Mouse (Mus musculus) adipocyte (in vitro differentiated cells): Measurements from ENCODE around the gene Lrrn4cl.
"Not testable (repeated sequence)": the region's sequence is repeated elsewhere in the genome, so short reads cannot be mapped to it uniquely, and the experiment has no call there.

ENCODE experiments used
- DNase-seq: peaks from one replicate; pipeline ENCODE4 v3.0.0-alpha.2; 2016; ENCODE audit warnings: low spot score

Gene Lrrn4cl

DNA sequence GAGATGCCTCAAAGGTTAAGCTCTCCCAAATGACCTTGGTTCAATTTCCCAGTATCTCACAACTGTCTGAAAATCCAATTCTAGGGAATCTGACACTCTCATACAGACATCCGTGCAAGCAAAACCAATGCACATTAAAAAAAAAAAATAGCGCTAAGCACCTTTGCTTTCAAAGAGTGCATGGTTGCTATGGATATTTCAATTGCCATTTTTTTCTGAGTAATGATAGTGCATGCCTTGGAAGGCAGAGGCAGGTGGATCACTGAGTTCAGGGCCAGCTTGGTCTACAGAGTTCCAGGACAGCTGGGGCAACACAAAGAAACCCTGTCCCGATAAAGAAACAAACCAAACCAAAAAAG lies 30.4 kb downstream of the Lrrn4cl start:
- no peak for DNase-seq

DNA sequence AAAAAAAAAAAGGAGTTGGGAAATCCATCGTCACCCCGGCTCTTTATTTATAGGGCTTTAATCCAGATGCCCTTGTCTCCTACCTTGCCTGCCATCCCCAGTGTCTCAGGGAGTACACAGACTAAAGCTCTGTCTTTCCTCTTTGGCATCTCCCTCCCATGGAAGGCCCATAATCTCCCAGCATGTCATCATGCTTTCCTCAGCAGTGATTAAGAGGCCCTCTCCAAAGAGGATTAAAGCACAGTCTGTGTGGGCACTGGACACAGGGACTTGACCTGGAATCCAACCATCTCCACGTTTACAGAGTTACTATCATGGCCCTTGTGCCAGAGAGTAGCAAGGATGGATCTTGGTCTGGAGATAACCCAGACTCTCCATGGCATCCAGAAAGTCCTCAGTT lies 33.0 kb downstream of the Lrrn4cl start, which contains the start of the genes Lbhd1 and Gm49403:
TSS of gene Lbhd1 (plus strand) at position 117 of the 400 bp plus-strand sequence.
TSS of gene Gm49403 (plus strand) at position 315 of the 400 bp plus-strand sequence.
- DNase-seq, result no peak

DNA sequence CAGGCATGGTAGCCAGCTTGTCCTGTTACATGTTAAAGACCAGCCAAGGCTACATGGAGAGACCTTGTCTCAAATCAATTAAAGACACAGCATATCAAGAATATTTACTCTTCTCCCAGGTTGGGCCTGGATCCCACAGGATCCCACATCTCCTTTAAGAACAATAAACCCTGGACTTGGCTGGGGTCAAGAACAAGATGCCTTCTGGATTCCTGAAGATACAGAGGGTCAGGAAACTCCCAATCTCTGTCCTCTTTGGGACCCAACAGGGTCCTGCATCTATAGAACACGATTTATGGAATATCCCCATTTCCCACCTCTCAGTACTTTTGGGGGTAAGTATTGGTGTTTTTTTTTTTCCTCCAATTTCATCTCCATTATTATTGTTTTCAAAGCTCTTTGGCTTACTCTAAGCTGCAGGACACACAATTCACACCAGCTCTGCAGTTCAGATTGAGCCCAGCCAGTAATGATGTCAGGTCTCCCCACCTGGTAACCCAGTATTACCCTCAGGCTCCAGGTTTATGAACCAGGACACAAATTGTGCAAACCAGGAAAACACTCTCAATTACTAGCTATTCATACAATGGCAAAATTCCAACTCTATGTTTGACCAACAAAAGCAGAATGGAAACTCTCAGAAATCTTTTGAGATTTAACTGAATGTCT lies 36.5 kb downstream of the Lrrn4cl start:
- DNase-seq, result no peak

DNA sequence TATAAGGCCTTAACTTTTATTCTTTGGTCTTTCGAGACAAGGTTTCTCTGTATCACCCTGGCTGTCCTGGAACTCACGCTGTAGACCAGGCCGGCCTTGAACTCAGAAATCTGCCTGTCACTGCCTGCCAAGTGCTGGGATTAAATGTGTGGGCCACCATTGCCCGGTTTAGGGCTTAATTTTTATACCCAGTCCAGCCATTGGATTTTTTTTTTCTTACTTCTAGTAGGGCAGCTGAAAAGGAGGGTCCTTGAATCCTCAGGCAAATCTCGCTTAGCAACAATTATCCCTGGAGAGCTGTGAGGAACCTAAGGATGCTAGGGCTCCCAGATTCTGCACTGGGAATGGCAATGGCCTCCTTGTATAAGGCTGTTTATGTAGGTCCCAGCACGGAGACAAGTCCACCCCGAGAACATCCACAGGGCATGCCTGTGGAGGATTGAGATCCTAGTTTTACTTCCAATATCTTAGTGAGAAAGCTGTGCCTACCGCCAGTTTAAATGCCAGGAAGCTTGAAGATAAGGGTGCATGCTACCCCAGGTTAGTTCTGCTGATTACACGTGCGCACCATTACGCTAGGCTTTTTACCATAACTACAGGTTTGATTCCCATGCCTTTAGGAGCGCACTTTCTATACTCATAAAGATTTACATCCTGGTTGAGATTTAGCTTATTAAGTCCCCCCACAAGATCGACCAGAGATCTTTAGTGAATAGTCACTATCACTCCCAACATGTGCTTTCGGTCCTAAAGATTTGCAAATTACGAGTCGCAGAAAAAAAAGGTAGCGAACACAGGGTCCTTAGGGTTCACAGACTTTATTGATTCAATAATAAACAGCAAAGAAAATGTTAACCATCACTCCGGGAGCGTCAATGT lies 37.3 kb downstream of the Lrrn4cl start:
- DNase-seq, result no peak

DNA sequence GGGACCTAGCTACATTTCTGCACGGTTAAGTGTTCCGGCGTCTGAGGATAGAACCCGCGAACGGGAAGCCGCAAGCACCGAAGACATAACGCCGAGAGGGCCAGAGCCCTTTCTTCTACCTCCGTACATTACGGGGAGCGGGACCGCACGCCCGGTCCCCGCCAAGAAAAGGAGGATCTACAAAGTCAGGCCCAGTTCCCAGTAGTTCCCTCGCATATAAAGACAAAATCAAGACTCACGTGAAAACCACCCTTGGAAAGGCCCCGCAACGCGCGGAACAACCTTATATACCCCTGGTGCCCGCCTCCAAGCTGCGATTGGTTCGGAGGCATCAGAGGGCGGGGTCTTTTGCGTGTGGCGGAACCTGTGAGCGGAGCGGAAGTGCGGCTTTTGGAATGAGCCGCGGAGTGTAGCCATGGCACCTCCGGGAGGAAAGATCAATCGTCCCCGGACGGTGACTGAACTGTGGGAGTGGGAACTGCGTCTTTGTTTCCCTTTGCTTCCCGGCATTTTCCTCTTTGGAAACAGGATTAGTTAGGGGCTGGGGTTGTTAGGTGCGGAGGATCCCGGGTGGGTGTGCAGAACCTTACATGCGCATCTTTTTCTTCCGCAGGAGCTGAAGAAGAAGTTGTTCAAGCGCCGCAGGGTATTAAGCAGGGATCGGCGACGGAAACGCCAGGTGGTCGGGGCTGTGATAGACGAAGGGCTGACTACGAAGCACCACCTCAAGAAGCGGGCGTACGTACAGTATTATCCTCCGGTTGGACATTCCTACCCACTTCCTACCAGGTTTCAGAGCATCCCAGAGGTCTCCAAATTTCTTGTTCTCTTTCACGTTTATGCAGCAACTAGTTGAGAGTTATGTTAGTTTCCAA lies 38.2 kb downstream of the Lrrn4cl start, which contains the start of the genes 1810009A15Rik and Gm49416:
TSS of gene 1810009A15Rik (plus strand) at position 343 of the 875 bp plus-strand sequence.
TSS of gene Gm49416 (plus strand) at position 416 of the 875 bp plus-strand sequence.
- peak; percentile 98 for DNase-seq

DNA sequence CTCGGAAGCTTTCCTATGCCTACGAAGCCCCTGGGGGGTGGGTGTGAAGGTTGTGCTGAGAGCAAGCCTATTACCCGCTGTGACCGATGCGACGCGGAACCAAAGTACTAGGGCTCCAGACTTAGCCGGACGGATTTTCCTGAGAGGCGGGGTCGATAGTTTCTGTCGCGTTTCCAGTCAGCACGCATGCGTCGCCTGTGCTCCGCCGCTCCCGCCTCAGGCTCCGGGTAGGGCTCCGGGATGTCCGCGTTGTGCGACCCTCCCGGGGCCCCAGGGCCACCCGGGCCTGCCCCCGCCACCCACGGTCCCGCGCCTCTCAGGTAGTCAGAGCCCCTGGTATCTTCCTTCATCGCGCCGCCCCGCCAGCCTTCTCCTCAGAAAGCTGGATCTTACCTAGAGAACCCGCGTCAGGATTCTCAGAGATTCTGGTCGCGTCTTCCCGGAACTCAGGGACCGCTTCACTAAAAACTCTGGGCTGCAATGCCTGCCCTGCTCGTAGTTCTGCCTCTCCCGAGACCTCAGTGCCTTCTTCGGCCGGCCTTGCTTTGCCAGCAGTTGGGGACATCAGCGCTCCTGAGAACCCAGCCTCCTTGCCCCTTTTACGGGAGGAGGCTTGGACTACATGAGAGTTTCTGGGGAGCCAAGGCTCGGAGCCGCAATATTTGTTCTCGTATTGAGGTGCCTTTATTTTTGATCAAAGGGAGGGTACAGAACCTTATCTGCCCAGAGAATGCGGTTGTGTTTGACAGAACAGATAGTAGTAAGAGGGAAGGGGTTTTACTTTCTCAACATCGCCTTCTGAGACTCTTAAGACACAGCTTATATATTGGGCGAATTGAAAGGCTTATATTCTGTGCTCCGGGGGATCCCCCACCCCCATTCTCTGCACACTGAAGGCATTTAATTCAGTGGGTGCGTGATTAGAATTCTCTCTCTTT lies 42.5 kb downstream of the Lrrn4cl start, which contains the start of gene Ints5:
TSS of gene Ints5 (plus strand) at position 177 of the 938 bp plus-strand sequence.
- peak; percentile 93 for DNase-seq

DNA sequence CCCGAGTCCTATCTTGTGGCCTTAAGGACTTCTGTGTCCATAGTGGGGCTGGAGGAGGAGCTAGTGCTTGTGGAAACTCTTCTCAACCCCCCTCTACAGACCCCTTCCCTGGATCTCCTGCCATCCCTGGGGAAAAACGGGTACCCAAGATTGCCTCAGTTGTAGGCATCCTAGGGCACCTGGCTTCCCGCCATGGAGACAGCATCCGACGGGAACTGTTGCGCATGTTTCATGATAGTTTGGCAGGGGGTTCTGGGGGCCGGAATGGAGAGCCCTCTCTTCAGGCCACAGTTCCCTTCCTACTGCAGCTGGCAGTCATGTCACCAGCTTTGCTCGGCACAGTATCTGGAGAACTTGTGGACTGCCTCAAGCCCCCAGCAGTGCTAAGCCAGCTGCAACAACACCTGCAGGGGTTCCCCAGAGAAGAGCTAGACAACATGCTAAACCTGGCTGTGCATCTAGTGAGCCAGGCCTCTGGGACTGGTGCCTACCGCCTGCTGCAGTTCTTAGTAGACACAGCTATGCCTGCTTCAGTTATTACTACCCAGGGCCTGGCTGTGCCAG lies 44.9 kb downstream of the Lrrn4cl start:
- no peak for DNase-seq

DNA sequence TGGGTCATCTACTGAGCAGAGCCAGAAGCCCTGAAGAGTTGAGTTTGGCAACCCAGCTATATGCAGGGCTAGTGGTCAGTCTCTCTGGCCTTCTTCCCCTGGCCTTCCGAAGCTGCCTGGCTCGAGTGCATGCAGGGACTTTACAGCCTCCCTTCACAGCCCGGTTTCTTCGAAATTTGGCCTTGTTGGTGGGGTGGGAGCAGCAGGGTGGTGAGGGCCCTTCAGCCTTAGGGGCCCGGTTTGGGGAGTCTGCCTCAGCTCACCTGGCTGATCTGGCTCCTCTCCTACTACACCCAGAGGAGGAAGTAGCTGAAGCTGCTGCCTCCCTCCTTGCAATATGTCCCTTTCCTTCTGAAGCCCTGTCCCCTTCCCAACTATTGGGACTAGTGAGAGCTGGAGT lies 45.7 kb downstream of the Lrrn4cl start:
- not testable (repeated sequence) for DNase-seq

DNA sequence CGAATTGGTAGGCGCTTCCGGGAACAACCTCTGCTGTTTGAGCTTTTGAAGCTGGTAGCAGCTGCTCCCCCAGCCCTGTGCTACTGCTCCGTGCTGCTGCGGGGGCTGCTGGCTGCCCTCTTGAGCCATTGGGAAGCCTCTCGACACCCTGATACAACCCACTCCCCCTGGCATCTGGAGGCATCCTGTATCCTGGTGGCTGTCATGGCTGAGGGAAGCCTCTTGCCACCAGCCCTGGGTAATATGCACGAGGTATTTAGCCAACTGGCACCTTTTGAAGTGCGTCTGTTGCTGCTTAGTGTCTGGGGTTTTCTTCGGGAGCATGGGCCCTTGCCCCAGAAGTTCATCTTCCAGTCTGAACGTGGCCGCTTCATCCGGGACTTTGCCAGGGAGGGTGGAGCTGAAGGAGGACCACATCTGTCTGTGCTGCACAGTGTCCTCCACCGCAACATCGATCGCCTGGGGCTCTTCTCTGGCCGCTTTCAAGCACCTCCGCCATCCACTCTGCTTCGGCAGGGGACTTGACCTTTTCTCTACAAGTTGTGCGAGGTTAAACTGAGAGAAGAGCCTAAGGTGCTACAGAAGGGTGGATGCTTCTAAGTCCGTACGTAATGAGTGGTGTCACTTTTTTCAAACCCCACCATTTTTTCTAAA lies 46.8 kb downstream of the Lrrn4cl start:
- DNase-seq, result peak; percentile 60

DNA sequence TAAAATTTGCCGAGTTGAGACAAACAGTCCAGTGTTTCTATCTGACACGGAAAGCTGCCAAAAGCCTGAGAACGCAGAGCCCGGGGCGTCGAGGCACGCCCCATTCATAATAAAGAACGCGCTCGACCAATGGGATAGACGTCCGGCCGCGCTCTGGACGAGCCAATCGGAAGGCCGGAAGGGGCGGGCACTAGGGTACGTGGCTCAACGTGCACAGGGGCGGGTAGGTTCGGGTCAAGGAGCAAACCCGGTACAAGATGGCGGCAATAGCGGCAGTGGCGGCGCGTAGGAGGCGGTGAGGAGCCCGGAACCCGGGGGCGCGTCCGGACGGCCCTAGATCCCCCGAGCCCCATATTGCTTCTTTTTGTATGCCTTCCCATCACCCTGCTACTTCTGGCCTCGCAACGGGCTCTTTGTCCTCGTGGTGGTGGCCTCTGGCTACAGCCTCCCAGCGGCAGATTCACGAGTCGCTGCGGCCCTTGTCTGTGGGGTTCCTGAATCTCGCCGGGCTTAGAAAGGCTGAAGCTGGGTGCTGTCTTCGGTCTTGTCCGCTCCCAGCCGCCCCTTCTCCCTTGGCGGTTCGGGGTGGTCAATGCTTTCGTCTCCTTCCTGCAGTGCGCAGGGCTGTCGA lies 47.4 kb downstream of the Lrrn4cl start, which contains the start of gene Ganab:
TSS of gene Ganab (plus strand) at position 207 of the 631 bp plus-strand sequence.
- peak; percentile 98 for DNase-seq

DNA sequence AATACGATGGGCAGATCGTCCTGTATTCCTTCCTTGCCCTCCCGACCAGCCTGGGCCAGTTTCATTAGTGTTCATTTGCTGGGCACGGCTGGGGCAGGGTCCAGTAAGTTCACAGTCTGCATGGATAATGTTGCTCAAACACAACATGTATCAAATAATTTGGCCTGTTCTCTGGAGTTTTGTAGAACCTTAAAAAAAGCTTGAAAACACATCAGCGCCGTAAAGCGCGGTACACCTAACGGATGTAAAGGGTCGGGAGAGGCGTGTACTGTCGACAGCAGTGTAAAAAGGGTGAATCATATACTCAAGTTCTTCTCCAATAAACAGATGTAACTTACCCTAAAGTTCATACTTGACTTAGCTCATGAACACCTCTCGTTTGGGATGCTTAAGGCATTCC lies 48.0 kb downstream of the Lrrn4cl start:
- DNase-seq, result peak; percentile 37

DNA sequence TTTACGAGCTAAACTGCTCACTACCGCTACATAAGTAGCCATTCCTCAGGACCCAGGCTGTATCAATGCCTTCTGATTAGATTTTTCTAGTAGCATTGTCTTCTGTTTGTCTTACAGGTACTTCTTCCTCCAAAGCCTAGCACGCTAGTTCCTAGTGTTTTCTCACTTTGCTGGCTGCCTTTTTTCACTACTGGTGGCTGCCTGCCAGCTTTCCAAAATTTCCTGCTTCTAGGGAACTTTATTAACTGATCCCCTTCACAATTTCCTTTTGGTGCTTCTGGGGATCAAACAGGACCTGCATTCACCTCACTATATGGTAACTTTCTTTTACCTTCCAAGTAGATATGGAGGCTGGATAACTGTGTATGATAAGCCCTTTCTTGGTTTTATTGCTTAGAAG lies 48.5 kb downstream of the Lrrn4cl start:
- peak; percentile 33 for DNase-seq

DNA sequence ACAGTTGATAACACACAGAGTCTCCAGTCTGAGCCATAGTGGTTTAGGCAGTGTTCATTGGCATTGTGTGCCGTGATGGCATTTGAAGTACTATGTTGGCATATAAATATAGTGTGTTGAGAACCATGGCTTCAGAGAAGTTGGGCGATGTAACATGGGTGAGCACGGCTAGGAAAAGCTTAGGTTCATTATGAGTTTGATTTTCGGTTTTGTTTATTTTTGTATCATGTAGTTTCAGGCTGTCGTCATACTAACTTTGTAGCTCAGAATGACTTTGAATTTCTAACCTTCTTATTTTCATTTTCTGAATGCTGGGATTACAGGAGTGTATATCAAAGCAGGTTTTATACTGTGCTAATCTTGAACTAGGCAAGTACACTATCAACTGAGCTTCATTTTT lies 52.8 kb downstream of the Lrrn4cl start:
- DNase-seq, result no peak
